24 mouse cellular contexts compared by ENCODE assay signal in genomic region chr5:84320553-84320952, GRCm38 (mm10).
DNase-seq lines count a peak whose midpoint lies in the region; ATAC-seq lines count a peak whose summit lies in the region.
"Had no signal": no experiment of that assay in that cellular context is flagged by ENCODE, and none has a peak within 500 bp of the region (broad histone marks: within the 10 kb centered on the region; RNA-seq: fewer than 3 reads in every experiment).

No protein-coding gene starts in this region.

- peak; percentile 52 for DNase-seq in retina, postnatal 1 day
- no peak for DNase-seq in left cerebral cortex, adult 11 months (ENCODE audit: low spot score)
- DNase-seq: adrenal gland, adult 8-10 months; adrenal gland, postnatal 14 days; adrenal gland, postnatal 36 days; B cell, adult 2 months; cerebellum, adult 11 months; cerebellum, adult 2 months; cerebellum, adult 9-10 months; cerebellum, postnatal 10 days; cerebellum, postnatal 25 days; forebrain, postnatal 0 days had no signal

- no peak overlapping the region for H3K4me2 ChIP-seq in forebrain, embryonic 15.5 days (replicated peaks)
- H3K4me2 ChIP-seq in forebrain, embryonic 13.5 days = no peak overlapping the region
- no peak overlapping the region; the same call in 1 of the 2 replicates for H3K4me2 ChIP-seq in midbrain, embryonic 12.5 days (replicated peaks)
- H3K4me2 ChIP-seq in midbrain, embryonic 15.5 days = no peak overlapping the region
- H3K4me2 ChIP-seq: embryonic facial prominence, embryonic 12.5 days had no signal

- H3K4me1 ChIP-seq in forebrain, embryonic 15.5 days = peaks cover 33% of the 10 kb centered on the region
- H3K4me1 ChIP-seq in forebrain, embryonic 13.5 days = peaks cover 32% of the 10 kb centered on the region
- H3K4me1 ChIP-seq in midbrain, embryonic 12.5 days = peaks cover 21% of the 10 kb centered on the region
- H3K4me1 ChIP-seq in midbrain, embryonic 15.5 days = peaks cover 8% of the 10 kb centered on the region; the same call in 1 of the 2 replicates
- H3K4me1 ChIP-seq: embryonic facial prominence, embryonic 12.5 days had no signal

- H3K9ac ChIP-seq in forebrain, embryonic 15.5 days (replicated peaks) = no peak overlapping the region
- H3K9ac ChIP-seq in forebrain, embryonic 13.5 days = no peak overlapping the region
- no peak overlapping the region for H3K9ac ChIP-seq in midbrain, embryonic 12.5 days (replicated peaks)
- no peak overlapping the region for H3K9ac ChIP-seq in midbrain, embryonic 15.5 days
- H3K9ac ChIP-seq: embryonic facial prominence, embryonic 12.5 days; forebrain, postnatal 0 days had no signal

- no peaks in the 10 kb centered on the region for H3K36me3 ChIP-seq in forebrain, embryonic 15.5 days
- no peaks in the 10 kb centered on the region for H3K36me3 ChIP-seq in forebrain, embryonic 13.5 days (ENCODE audit: poor library complexity, severe bottlenecking)
- no peaks in the 10 kb centered on the region for H3K36me3 ChIP-seq in midbrain, embryonic 12.5 days
- no peaks in the 10 kb centered on the region for H3K36me3 ChIP-seq in midbrain, embryonic 15.5 days (replicated peaks)
- H3K36me3 ChIP-seq: embryonic facial prominence, embryonic 10.5 days; embryonic facial prominence, embryonic 12.5 days; G1E had no signal

- no peaks in the 10 kb centered on the region for H3K9me3 ChIP-seq in forebrain, embryonic 15.5 days
- H3K9me3 ChIP-seq in forebrain, embryonic 13.5 days (replicated peaks) = no peaks in the 10 kb centered on the region
- H3K9me3 ChIP-seq in midbrain, embryonic 12.5 days = no peaks in the 10 kb centered on the region
- no peaks in the 10 kb centered on the region for H3K9me3 ChIP-seq in midbrain, embryonic 15.5 days
- H3K9me3 ChIP-seq: embryonic facial prominence, embryonic 10.5 days; embryonic facial prominence, embryonic 12.5 days; G1E had no signal

- no peak overlapping the region for H3K4me3 ChIP-seq in forebrain, embryonic 15.5 days
- no peak overlapping the region for H3K4me3 ChIP-seq in forebrain, embryonic 13.5 days
- no peak overlapping the region for H3K4me3 ChIP-seq in midbrain, embryonic 12.5 days
- no peak overlapping the region for H3K4me3 ChIP-seq in midbrain, embryonic 15.5 days
- H3K4me3 ChIP-seq: embryonic facial prominence, embryonic 10.5 days; embryonic facial prominence, embryonic 12.5 days had no signal

- 45% methylated on average over 1 of the region's 1 CpGs for WGBS in forebrain, embryonic 15.5 days
- WGBS in forebrain, embryonic 13.5 days = 40% methylated on average over 1 of the region's 1 CpGs
- 24% methylated on average over 1 of the region's 1 CpGs for WGBS in midbrain, embryonic 12.5 days
- 22% methylated on average over 1 of the region's 1 CpGs for WGBS in midbrain, embryonic 15.5 days

- H3K27ac ChIP-seq in forebrain, embryonic 15.5 days (replicated peaks) = 0 out of 2 replicates have a peak overlapping the region, but pooled peaks have one; percentile 21
- no peak overlapping the region for H3K27ac ChIP-seq in forebrain, embryonic 13.5 days
- no peak overlapping the region for H3K27ac ChIP-seq in midbrain, embryonic 12.5 days (replicated peaks)
- H3K27ac ChIP-seq in midbrain, embryonic 15.5 days = no peak overlapping the region
- H3K27ac ChIP-seq: embryonic facial prominence, embryonic 10.5 days; embryonic facial prominence, embryonic 12.5 days had no signal

- H3K27me3 ChIP-seq in forebrain, embryonic 15.5 days = no peaks in the 10 kb centered on the region
- no peaks in the 10 kb centered on the region for H3K27me3 ChIP-seq in forebrain, embryonic 13.5 days
- H3K27me3 ChIP-seq in midbrain, embryonic 12.5 days = peaks cover 12% of the 10 kb centered on the region; the same call in 1 of the 2 replicates
- 0 out of 2 replicates have a peak, but pooled peaks cover 4% of the 10 kb centered on the region for H3K27me3 ChIP-seq in midbrain, embryonic 15.5 days (replicated peaks)
- H3K27me3 ChIP-seq: CH12.LX; embryonic facial prominence, embryonic 12.5 days had no signal

- no peak for ATAC-seq in forebrain, embryonic 15.5 days (replicated peaks)
- no peak for ATAC-seq in forebrain, embryonic 13.5 days
- ATAC-seq in midbrain, embryonic 12.5 days (ENCODE audit: low FRiP score, low read depth) = peak; percentile 57; the same call in 1 of the 2 replicates
- no peak for ATAC-seq in midbrain, embryonic 15.5 days (replicated peaks)
- ATAC-seq: activated CD4-positive, CD25-positive, alpha-beta regulatory T cell, adult 4 months; CD4-positive, CD25-positive, alpha-beta regulatory T cell, adult 4 months; forebrain, embryonic 14.5 days; forebrain, postnatal 0 days; Patski had no signal
